Comparison of ENCODE assay signal across 9 mouse cellular contexts in the genomic region with DNA sequence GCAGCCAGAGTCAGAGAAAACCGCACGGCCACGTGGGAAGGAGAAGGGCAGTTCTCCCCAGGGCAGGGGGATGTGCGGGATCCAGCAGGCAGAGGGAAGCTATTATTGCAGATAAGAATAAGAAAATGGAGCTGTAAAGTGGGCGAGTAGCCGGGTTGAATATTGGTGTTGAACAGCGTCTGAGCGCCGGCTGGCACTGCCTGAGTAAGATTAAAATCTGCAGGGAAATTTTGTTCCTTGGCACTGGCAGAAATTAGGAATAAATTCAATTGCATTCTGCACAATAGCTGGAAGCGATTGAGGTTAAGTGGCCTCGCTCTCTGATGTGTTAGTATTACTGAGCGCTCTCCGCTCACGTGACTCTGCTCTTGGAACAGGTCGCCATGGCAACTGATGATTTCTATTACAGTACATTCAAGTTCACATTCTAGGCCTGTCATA. TPM values are rescaled to one million over a fixed set of nuclear protein-coding genes. Genes with fewer than 3 reads are reported as not detected.
A peak's percentile ranks its signal among the peaks of the same experiment; 100 is the strongest.
DNase-seq lines count a peak whose midpoint lies in the region; ATAC-seq and TF ChIP-seq lines count a peak whose summit lies in the region.
"Had no signal": no experiment of that assay in that cellular context is flagged by ENCODE, and none has a peak within 500 bp of the region (broad histone marks: within the 10 kb centered on the region; RNA-seq: fewer than 3 reads in every experiment).

No protein-coding gene starts in this region.

- peak overlapping the region; percentile 49 for H3K4me2 ChIP-seq in heart, postnatal 0 days (ENCODE audit: low read depth, low read length)
- H3K4me2 ChIP-seq in midbrain, embryonic 15.5 days: peak overlapping the region; percentile 47

- H3K4me3 ChIP-seq in heart, embryonic 10.5 days: no peak overlapping the region
- H3K4me3 ChIP-seq in heart, postnatal 0 days (ENCODE audit: low read depth, low read length): no peak overlapping the region
- H3K4me3 ChIP-seq in midbrain, embryonic 15.5 days: peak overlapping the region; percentile 21; the same call in 1 of the 2 replicates

- H3K27me3 ChIP-seq in heart, embryonic 10.5 days (ENCODE audit: insufficient read depth, poor library complexity, severe bottlenecking): peaks cover 12% of the 10 kb centered on the region; the same call in 1 of the 2 replicates
- no peaks in the 10 kb centered on the region for H3K27me3 ChIP-seq in heart, postnatal 0 days (ENCODE audit: control insufficient read depth, insufficient read depth, low read length)
- no peaks in the 10 kb centered on the region for H3K27me3 ChIP-seq in midbrain, embryonic 15.5 days (replicated peaks)

- H3K36me3 ChIP-seq in heart, embryonic 10.5 days: no peaks in the 10 kb centered on the region
- no peaks in the 10 kb centered on the region for H3K36me3 ChIP-seq in heart, postnatal 0 days (replicated peaks; ENCODE audit: control insufficient read depth, insufficient read depth, low read length)
- no peaks in the 10 kb centered on the region for H3K36me3 ChIP-seq in midbrain, embryonic 15.5 days (replicated peaks)

- no peak overlapping the region for H3K9ac ChIP-seq in heart, postnatal 0 days (replicated peaks; ENCODE audit: low read depth, low read length)
- peak overlapping the region; percentile 16 for H3K9ac ChIP-seq in midbrain, embryonic 15.5 days

- 55% methylated on average over 15 of the region's 15 CpGs for WGBS in heart, embryonic 10.5 days
- 47% methylated on average over 15 of the region's 15 CpGs for WGBS in heart, postnatal 0 days
- WGBS in midbrain, embryonic 15.5 days: 8% methylated on average over 15 of the region's 15 CpGs

- no peak for TF ChIP-seq EP300 in heart, postnatal 0 days (IDR thresholded peaks at IDR 0.05; ENCODE audit: low read depth)

- H3K4me1 ChIP-seq in heart, embryonic 10.5 days: peaks cover 25% of the 10 kb centered on the region
- H3K4me1 ChIP-seq in heart, postnatal 0 days (ENCODE audit: control insufficient read depth, insufficient read depth): no peaks in the 10 kb centered on the region
- peaks cover 65% of the 10 kb centered on the region for H3K4me1 ChIP-seq in midbrain, embryonic 15.5 days

- H3K27ac ChIP-seq in heart, embryonic 10.5 days: peak overlapping the region; percentile 84
- H3K27ac ChIP-seq in heart, postnatal 0 days (ENCODE audit: low read depth): no peak overlapping the region
- peak overlapping the region; percentile 96 for H3K27ac ChIP-seq in midbrain, embryonic 15.5 days

- TF ChIP-seq CTCF in heart, postnatal 0 days (IDR thresholded peaks at IDR 0.05; ENCODE audit: low read depth): no peak

- no peak for DNase-seq in heart, embryonic 10.5 days (ENCODE audit: low spot score)
- no peak for DNase-seq in heart, adult 9 months (ENCODE audit: low spot score in 2 of 2)
- DNase-seq in cerebellum, postnatal 36 days: peak; percentile 19 to 26
- no peak for DNase-seq in heart, postnatal 0 days (ENCODE audit: low spot score)
- DNase-seq in left cerebral cortex, adult 11 months (ENCODE audit: low spot score): peak; percentile 83
- DNase-seq in urinary bladder, postnatal 25 days (ENCODE audit: low spot score): no peak
- DNase-seq in thymus, postnatal 14 days: no peak

- H3K9me3 ChIP-seq in heart, embryonic 10.5 days: no peaks in the 10 kb centered on the region
- no peaks in the 10 kb centered on the region for H3K9me3 ChIP-seq in heart, postnatal 0 days (replicated peaks; ENCODE audit: control insufficient read depth, low read length)
- no peaks in the 10 kb centered on the region for H3K9me3 ChIP-seq in midbrain, embryonic 15.5 days

- ATAC-seq in heart, postnatal 0 days (ENCODE audit: insufficient read depth, low read depth): no peak
- ATAC-seq in midbrain, embryonic 15.5 days (replicated peaks): peak; percentile 88

RNA-seq across cellular contexts. Expression of a gene that starts 29.4 kb away (rescaled TPM):
- polyA plus RNA-seq in heart, embryonic 10.5 days (2016; fragmentation: Nextera tagmentation; extraction: Ambion mirVana): 0.08 and 0.15 TPM in 2 replicates
- total RNA-seq in heart, postnatal 0 days (2014; rRNA removed; ENCODE audit: low replicate concordance): not detected in 2 replicates
- polyA plus RNA-seq in heart, postnatal 0 days (2015; fragmentation: Nextera tagmentation; extraction: Ambion mirVana): not detected in 2 replicates
- 1.7 and 2.2 TPM in 2 replicates for polyA plus RNA-seq in midbrain, embryonic 15.5 days (2015; fragmentation: Nextera tagmentation; extraction: Ambion mirVana)
- total RNA-seq: heart, adult 18-20 months had no signal

Comparison
In these comparisons a context has a peak if more than half of its experiments do, and no peak if none do; other contexts are left out.
1. DNase-seq: peak in cerebellum, postnatal 36 days (2 of 2) and left cerebral cortex, adult 11 months (single experiment); none in heart, embryonic 10.5 days (single experiment), heart, adult 9 months (0 of 2), heart, postnatal 0 days (single experiment), urinary bladder, postnatal 25 days (single experiment) and thymus, postnatal 14 days (single experiment).